Mouse (Mus musculus): Measurements from ENCODE around the gene Map7d3.

Map7d3 gene

GRCm38 (mm10) chrX:56821765-56822603 lies at the start of gene Map7d3:
TSS of gene Map7d3 (minus strand) at chrX:56822326.
- no peak for DNase-seq (ENCODE audit: low read depth, low spot score)

GRCm38 (mm10) chrX:56869863-56870262 lies 47.7 kb upstream of the Map7d3 start, which contains the start of gene Adgrg4:
TSS of gene Adgrg4 (plus strand) at chrX:56870163.
- DNase-seq (ENCODE audit: low read depth, low spot score) = no peak

- DNase-seq (ENCODE audit: low read depth, low spot score) = no peak
Observed at GRCm38 (mm10) chrX:56841255-56841654, 19.1 kb upstream of the Map7d3 start.

- DNase-seq (ENCODE audit: low read depth, low spot score) = peak; percentile 16
Observed at GRCm38 (mm10) chrX:56839369-56839768, 17.2 kb upstream of the Map7d3 start.

GRCm38 (mm10) chrX:56835842-56836241 lies 13.7 kb upstream of the Map7d3 start:
- DNase-seq (ENCODE audit: low read depth, low spot score) = no peak

GRCm38 (mm10) chrX:56827492-56827891 lies 5.4 kb upstream of the Map7d3 start:
- no peak for DNase-seq (ENCODE audit: low read depth, low spot score)

- DNase-seq (ENCODE audit: low read depth, low spot score) = no peak
Observed at GRCm38 (mm10) chrX:56791268-56791667, 30.9 kb downstream of the Map7d3 start.

- DNase-seq (ENCODE audit: low read depth, low spot score) = no peak
Observed at GRCm38 (mm10) chrX:56790591-56790990, 31.5 kb downstream of the Map7d3 start.

GRCm38 (mm10) chrX:56787486-56787885 lies 34.6 kb downstream of the Map7d3 start:
- no peak for DNase-seq (ENCODE audit: low read depth, low spot score)

- no peak for DNase-seq (ENCODE audit: low read depth, low spot score)
Observed at GRCm38 (mm10) chrX:56786281-56787061, 35.7 kb downstream of the Map7d3 start.

- no peak for DNase-seq (ENCODE audit: low read depth, low spot score)
Observed at GRCm38 (mm10) chrX:56773329-56773728, 48.8 kb downstream of the Map7d3 start.

- DNase-seq (ENCODE audit: low read depth, low spot score) = no peak
Observed at GRCm38 (mm10) chrX:56771751-56772150, 50.4 kb downstream of the Map7d3 start.

GRCm38 (mm10) chrX:56769838-56770237 lies 52.3 kb downstream of the Map7d3 start:
- no peak for DNase-seq (ENCODE audit: low read depth, low spot score)

- no peak for DNase-seq (ENCODE audit: low read depth, low spot score)
Observed at GRCm38 (mm10) chrX:56760257-56760760, 61.8 kb downstream of the Map7d3 start.

- no peak for DNase-seq (ENCODE audit: low read depth, low spot score)
Observed at GRCm38 (mm10) chrX:56756352-56756751, 65.8 kb downstream of the Map7d3 start.

GRCm38 (mm10) chrX:56755646-56756045 lies 66.5 kb downstream of the Map7d3 start:
- DNase-seq (ENCODE audit: low read depth, low spot score) = peak; percentile 20

GRCm38 (mm10) chrX:56753317-56754289 lies 68.5 kb downstream of the Map7d3 start:
- no peak for DNase-seq (ENCODE audit: low read depth, low spot score)

- DNase-seq (ENCODE audit: low read depth, low spot score) = no peak
Observed at GRCm38 (mm10) chrX:56752144-56752543, 70.0 kb downstream of the Map7d3 start.

GRCm38 (mm10) chrX:56751536-56751935 lies 70.6 kb downstream of the Map7d3 start:
- DNase-seq (ENCODE audit: low read depth, low spot score) = no peak
